Mouse (Mus musculus): ENCODE measurements at regions not wholly inside any gene's neighbourhood (a gene's known extent, or its start where the extent isn't known, plus 50 kb on each side); places are given as distances from the start of the nearest gene placed in this dataset.

GRCm38 (mm10) chr10:68652700-68653099, 70.7 kb upstream of the Tmem26 start:
- H3K36me3 ChIP-seq (ENCODE audit: insufficient read depth) = no peaks in the 10 kb centered on the region
- H3K9ac ChIP-seq = no peak overlapping the region
- H3K27ac ChIP-seq (ENCODE audit: low read depth, low read length) = no peak overlapping the region
- ATAC-seq (no peak), DNase-seq (no peak)
- TF ChIP-seq CTCF (IDR thresholded peaks at IDR 0.05; ENCODE audit: low read depth) = no peak
- no peaks in the 10 kb centered on the region for H3K27me3 ChIP-seq (ENCODE audit: insufficient read depth, low read length)
- H3K4me3 ChIP-seq (ENCODE audit: low read depth, low read length) = no peak overlapping the region
- H3K4me2 ChIP-seq (ENCODE audit: low read depth) = no peak overlapping the region
- no peaks in the 10 kb centered on the region for H3K9me3 ChIP-seq (ENCODE audit: low read length)
- 80% methylated on average over 5 of the region's 5 CpGs for WGBS
- H3K4me1 ChIP-seq (ENCODE audit: insufficient read depth) = no peaks in the 10 kb centered on the region

- Histone ChIP-seq H3K27ac (ENCODE audit: low read depth, low read length) (no peak overlapping the region), H3K4me2 (ENCODE audit: low read depth) (no peak overlapping the region), H3K9ac (no peak overlapping the region), H3K27me3 (ENCODE audit: insufficient read depth, low read length) (no peaks in the 10 kb centered on the region), H3K9me3 (ENCODE audit: low read length) (no peaks in the 10 kb centered on the region), H3K36me3 (ENCODE audit: insufficient read depth) (no peaks in the 10 kb centered on the region), H3K4me3 (ENCODE audit: low read depth, low read length) (no peak overlapping the region), H3K4me1 (ENCODE audit: insufficient read depth) (no peaks in the 10 kb centered on the region)
- TF ChIP-seq CTCF (IDR thresholded peaks at IDR 0.05; ENCODE audit: low read depth) = no peak
- WGBS = 61% methylated on average over 2 of the region's 2 CpGs
- DNase-seq (no peak), ATAC-seq (no peak)
Measured at GRCm38 (mm10) chr10:68655491-68655890, 68.0 kb upstream of the Tmem26 start.

- no peak for ATAC-seq
- DNase-seq = no peak
- no peaks in the 10 kb centered on the region for H3K36me3 ChIP-seq (ENCODE audit: insufficient read depth)
- 91% methylated on average over 3 of the region's 3 CpGs for WGBS
- H3K9ac ChIP-seq = no peak overlapping the region
- H3K9me3 ChIP-seq (ENCODE audit: low read length) = no peaks in the 10 kb centered on the region
- no peak overlapping the region for H3K4me3 ChIP-seq (ENCODE audit: low read depth, low read length)
- TF ChIP-seq CTCF (IDR thresholded peaks at IDR 0.05; ENCODE audit: low read depth) = no peak
- H3K4me1 ChIP-seq (ENCODE audit: insufficient read depth) = peaks cover 8% of the 10 kb centered on the region; the same call in 1 of the 2 replicates
- H3K27ac ChIP-seq (ENCODE audit: low read depth, low read length) = no peak overlapping the region
- H3K4me2 ChIP-seq (ENCODE audit: low read depth) = no peak overlapping the region
- H3K27me3 ChIP-seq (ENCODE audit: insufficient read depth, low read length) = no peaks in the 10 kb centered on the region
Measured at GRCm38 (mm10) chr10:68666094-68666493, 57.4 kb upstream of the Tmem26 start.

- Histone ChIP-seq H3K4me2 (ENCODE audit: low read depth) (no peak overlapping the region), H3K4me3 (ENCODE audit: low read depth, low read length) (no peak overlapping the region), H3K27me3 (ENCODE audit: insufficient read depth, low read length) (no peaks in the 10 kb centered on the region), H3K4me1 (ENCODE audit: insufficient read depth) (peaks cover 8% of the 10 kb centered on the region; the same call in 1 of the 2 replicates), H3K27ac (ENCODE audit: low read depth, low read length) (peak overlapping the region; percentile 45; the same call in 1 of the 2 replicates), H3K36me3 (ENCODE audit: insufficient read depth) (no peaks in the 10 kb centered on the region), H3K9ac (no peak overlapping the region), H3K9me3 (ENCODE audit: low read length) (no peaks in the 10 kb centered on the region)
- TF ChIP-seq CTCF (IDR thresholded peaks at IDR 0.05; ENCODE audit: low read depth) = no peak
- DNase-seq = peak; percentile 53
- peak; percentile 34; the same call in 1 of the 2 replicates for ATAC-seq
- 52% methylated on average over 6 of the region's 6 CpGs for WGBS
Measured at GRCm38 (mm10) chr10:68669330-68669729, 54.1 kb upstream of the Tmem26 start.

GRCm38 (mm10) chr10:68669992-68670391, 53.5 kb upstream of the Tmem26 start:
- no peak for TF ChIP-seq CTCF (IDR thresholded peaks at IDR 0.05; ENCODE audit: low read depth)
- ATAC-seq (peak; percentile 61), DNase-seq (peak; percentile 30)
- H3K9ac ChIP-seq = no peak overlapping the region
- 30% methylated on average over 3 of the region's 3 CpGs for WGBS
- H3K27ac ChIP-seq (ENCODE audit: low read depth, low read length) = peak overlapping the region; percentile 71
- H3K27me3 ChIP-seq (ENCODE audit: insufficient read depth, low read length) = no peaks in the 10 kb centered on the region
- peak overlapping the region; percentile 21; the same call in 1 of the 2 replicates for H3K4me2 ChIP-seq (ENCODE audit: low read depth)
- H3K4me1 ChIP-seq (ENCODE audit: insufficient read depth) = peaks cover 8% of the 10 kb centered on the region; the same call in 1 of the 2 replicates
- H3K36me3 ChIP-seq (ENCODE audit: insufficient read depth) = no peaks in the 10 kb centered on the region
- no peak overlapping the region for H3K4me3 ChIP-seq (ENCODE audit: low read depth, low read length)
- H3K9me3 ChIP-seq (ENCODE audit: low read length) = no peaks in the 10 kb centered on the region

- Histone ChIP-seq H3K4me3 (ENCODE audit: low read depth, low read length) (no peak overlapping the region), H3K27me3 (ENCODE audit: insufficient read depth, low read length) (no peaks in the 10 kb centered on the region), H3K9ac (no peak overlapping the region), H3K4me2 (ENCODE audit: low read depth) (no peak overlapping the region), H3K27ac (ENCODE audit: low read depth, low read length) (no peak overlapping the region), H3K4me1 (ENCODE audit: insufficient read depth) (peaks cover 8% of the 10 kb centered on the region; the same call in 1 of the 2 replicates), H3K36me3 (ENCODE audit: insufficient read depth) (no peaks in the 10 kb centered on the region), H3K9me3 (ENCODE audit: low read length) (no peaks in the 10 kb centered on the region)
- 66% methylated on average over 12 of the region's 12 CpGs for WGBS
- ATAC-seq (no peak), DNase-seq (no peak)
- no peak for TF ChIP-seq CTCF (IDR thresholded peaks at IDR 0.05; ENCODE audit: low read depth)
Measured at GRCm38 (mm10) chr10:68672291-68672690, 51.2 kb upstream of the Tmem26 start.

GRCm38 (mm10) chr10:68673102-68673872, 50.2 kb upstream of the Tmem26 start:
- H3K27me3 ChIP-seq (ENCODE audit: insufficient read depth, low read length) = no peaks in the 10 kb centered on the region
- peak; percentile 14 for DNase-seq
- no peak overlapping the region for H3K27ac ChIP-seq (ENCODE audit: low read depth, low read length)
- H3K9me3 ChIP-seq (ENCODE audit: low read length) = no peaks in the 10 kb centered on the region
- no peak overlapping the region for H3K4me2 ChIP-seq (ENCODE audit: low read depth)
- no peak overlapping the region for H3K9ac ChIP-seq
- 66% methylated on average over 9 of the region's 9 CpGs for WGBS
- TF ChIP-seq CTCF (IDR thresholded peaks at IDR 0.05; ENCODE audit: low read depth) = no peak
- peaks cover 8% of the 10 kb centered on the region; the same call in 1 of the 2 replicates for H3K4me1 ChIP-seq (ENCODE audit: insufficient read depth)
- H3K36me3 ChIP-seq (ENCODE audit: insufficient read depth) = no peaks in the 10 kb centered on the region
- H3K4me3 ChIP-seq (ENCODE audit: low read depth, low read length) = no peak overlapping the region
- ATAC-seq = peak; percentile 65; the same call in 1 of the 2 replicates
